Mouse (Mus musculus) CH12.LX (cell line): ENCODE measurements at regions not wholly inside any gene's neighbourhood (a gene's known extent, or its start where the extent isn't known, plus 50 kb on each side); places are given as distances from the start of the nearest gene placed in this dataset.

Experiments
- DNase-seq: peaks from one replicate; pipeline ENCODE4 v3.0.0-alpha.2; 2013; ENCODE audit errors: extremely low read depth
- H3K27ac ChIP-seq: 2 replicates; pipeline ENCODE4 v1.5.1; 2012; ENCODE audit warnings: low read depth, mild to moderate bottlenecking, control low read depth, moderate library complexity; ENCODE audit not compliant: insufficient read depth
- H3K27me3 ChIP-seq: replicated peaks from 2 replicates; pipeline ENCODE3; 2012; ENCODE audit warnings: inconsistent platforms
- H3K36me3 ChIP-seq, 2 experiments: replicated peaks in 1 of 2; 2 replicates each; pipeline versions ENCODE3 to v1.6.1; 2012; ENCODE audit warnings: inconsistent platforms in 1 of 2, low read length in 1 of 2, mild to moderate bottlenecking in 1 of 2, mixed read lengths in 1 of 2, moderate library complexity in 1 of 2; ENCODE audit not compliant: control insufficient read depth in 1 of 2, insufficient read depth in 1 of 2
- H3K4me1 ChIP-seq, 2 experiments: 2 replicates each; pipeline ENCODE4 v1.6.1; 2012; ENCODE audit warnings: inconsistent platforms in 1 of 2, moderate library complexity in 1 of 2; ENCODE audit not compliant: insufficient read depth in 2 of 2, control insufficient read depth in 1 of 2
- H3K4me2 ChIP-seq: 2 replicates; pipeline ENCODE4 v1.6.1; 2012; ENCODE audit warnings: low read depth, mild to moderate bottlenecking, control low read depth; ENCODE audit not compliant: poor library complexity, insufficient read depth, severe bottlenecking
- H3K4me3 ChIP-seq, 3 experiments: fragments of 150-350 bp in 1 of 3; sonication (generic) in 1 of 3; replicated peaks in 1 of 3; 2 replicates each; pipeline versions ENCODE3 to v1.5.1; 2011 to 2012; ENCODE audit warnings: low read depth in 2 of 3, low read length in 2 of 3, mild to moderate bottlenecking in 2 of 3, moderate library complexity in 2 of 3, control low read depth in 1 of 3, improper control_type of control experiment in 1 of 3, inconsistent platforms in 1 of 3, mixed read lengths in 1 of 3; ENCODE audit not compliant: poor library complexity in 1 of 3
- H3K79me2 ChIP-seq: replicated peaks from 2 replicates; pipeline ENCODE4 v1.6.1; 2012; ENCODE audit warnings: mild to moderate bottlenecking, moderate library complexity; ENCODE audit not compliant: control insufficient read depth, poor library complexity, insufficient read depth, severe bottlenecking; ENCODE audit errors: extremely low read depth
- H3K9ac ChIP-seq: 2 replicates; pipeline ENCODE4 v1.6.1; 2012; ENCODE audit warnings: low read depth, mild to moderate bottlenecking, control low read depth, moderate library complexity; ENCODE audit not compliant: insufficient read depth
- H3K9me3 ChIP-seq: replicated peaks from 2 replicates; pipeline ENCODE3; 2012; ENCODE audit warnings: low read length, inconsistent platforms, mixed read lengths
- CHD1 ChIP-seq: IDR thresholded peaks from 2 replicates; pipeline ENCODE4 v1.6.1; 2012; ENCODE audit warnings: low read depth, low read length, improper control_type of control experiment, inconsistent platforms
- CHD2 ChIP-seq: IDR thresholded peaks from 2 replicates; pipeline ENCODE4 v1.6.1; 2011; ENCODE audit warnings: low read length, improper control_type of control experiment
- CTCF ChIP-seq, 2 experiments: IDR thresholded peaks in 1 of 2; conservative IDR thresholded peaks in 1 of 2; 2 replicates each; pipeline ENCODE4 v1.5.1; 2011 to 2012; ENCODE audit warnings: low read depth in 2 of 2, low read length in 2 of 2, improper control_type of control experiment in 1 of 2, inconsistent platforms in 1 of 2, mild to moderate bottlenecking in 1 of 2, moderate library complexity in 1 of 2
- E2F4 ChIP-seq: IDR thresholded peaks from 2 replicates; pipeline ENCODE4 v1.6.1; 2011; ENCODE audit warnings: low read depth, low read length, improper control_type of control experiment; ENCODE audit not compliant: insufficient replicate concordance
- EP300 ChIP-seq: IDR thresholded peaks from 2 replicates; pipeline ENCODE4 v1.6.1; 2011; ENCODE audit warnings: low read length, improper control_type of control experiment
- IRF4 ChIP-seq: IDR thresholded peaks from 2 replicates; pipeline ENCODE4 v1.6.1; 2014; ENCODE audit warnings: low read depth, mild to moderate bottlenecking, inconsistent platforms, low read length, improper control_type of control experiment
- JUN ChIP-seq: IDR thresholded peaks from 2 replicates; pipeline ENCODE4 v1.6.1; 2011; ENCODE audit warnings: low read depth, mild to moderate bottlenecking, low read length, improper control_type of control experiment, moderate library complexity; ENCODE audit not compliant: insufficient read depth
- JUND ChIP-seq: conservative IDR thresholded peaks from 2 replicates; pipeline ENCODE4 v1.6.1; 2011; ENCODE audit warnings: low read depth, low read length, improper control_type of control experiment
- MAX ChIP-seq: IDR thresholded peaks from 2 replicates; pipeline ENCODE4 v1.6.1; 2011; ENCODE audit warnings: low read length, improper control_type of control experiment
- MAZ ChIP-seq: IDR thresholded peaks from 2 replicates; pipeline ENCODE4 v1.6.1; 2012; ENCODE audit warnings: low read depth, mild to moderate bottlenecking, inconsistent platforms, low read length, improper control_type of control experiment, moderate library complexity
- RAD21 ChIP-seq: IDR thresholded peaks from 2 replicates; pipeline ENCODE4 v1.6.1; 2011; ENCODE audit warnings: low read depth, mild to moderate bottlenecking, low read length, improper control_type of control experiment, moderate library complexity
- SMC3 ChIP-seq: IDR thresholded peaks from 2 replicates; pipeline ENCODE4 v1.6.1; 2011; ENCODE audit warnings: low read depth, low read length, improper control_type of control experiment
- UBTF ChIP-seq: IDR thresholded peaks from 2 replicates; pipeline ENCODE4 v1.6.1; 2012; ENCODE audit warnings: low read depth, mild to moderate bottlenecking, inconsistent platforms, low read length, improper control_type of control experiment, moderate library complexity
- ZC3H11A ChIP-seq: IDR thresholded peaks from 2 replicates; pipeline ENCODE4 v1.6.1; 2012; ENCODE audit warnings: low read depth, mild to moderate bottlenecking, inconsistent platforms, low read length, improper control_type of control experiment
- ZKSCAN1 ChIP-seq: IDR thresholded peaks from 2 replicates; pipeline ENCODE4 v1.6.1; 2012; ENCODE audit warnings: low read depth, inconsistent platforms, low read length, improper control_type of control experiment, borderline replicate concordance
- ZNF384 ChIP-seq: IDR thresholded peaks from 2 replicates; pipeline ENCODE4 v1.6.1; 2012; ENCODE audit warnings: low read depth, low read length, improper control_type of control experiment, inconsistent platforms
- dilution Hi-C: fragments of 300-500 bp; cut with MboI; formaldehyde crosslinking; loops from 2 replicates; pipeline ENCODE4 v1.14.3; 2020; ENCODE audit warnings: low sequenced_read_pairs; ENCODE audit not compliant: extremely low pct_unique_long_range_greater_than_20kb, extremely low pct_ligation_motif_present
- in situ Hi-C: fragments of 300-500 bp; cut with MboI; formaldehyde crosslinking; loops from 3 replicates; pipeline ENCODE4 v1.14.3; 2019; ENCODE audit warnings: low sequenced_read_pairs, low pct_ligation_motif_present, low pct_unique_long_range_greater_than_20kb, mixed read lengths

- H3K4me3 ChIP-seq, result no peak overlapping the region
- peaks cover 2 to 19% of the 10 kb centered on the region in 2 experiments; a peak in 2 of 4 replicates for H3K4me1 ChIP-seq
- no peaks in the 10 kb centered on the region for H3K9me3 ChIP-seq
- no peak for TF ChIP-seq EP300
- peak; percentile 57 for TF ChIP-seq SMC3
- TF ChIP-seq MAZ, result no peak
- no peak for TF ChIP-seq E2F4
- TF ChIP-seq RAD21, result peak; percentile 55
- peak in 1 of 2 experiments; percentile 50; a peak in 2 of 4 replicates for TF ChIP-seq CTCF (conservative IDR thresholded peaks at IDR 0.05 in 1 of 2, IDR thresholded peaks at IDR 0.05 in 1 of 2; ENCODE audit: low read depth in 2 of 2, low read length in 2 of 2)
- peak; percentile 28; the same call in 1 of the 2 replicates for TF ChIP-seq ZC3H11A
- TF ChIP-seq ZKSCAN1, result no peak
- H3K4me2 ChIP-seq, result no peak overlapping the region
- dilution Hi-C loops (no loop called here), in situ Hi-C loops (no loop called here)
- peak; percentile 17 for DNase-seq
- H3K9ac ChIP-seq, result no peak overlapping the region
- no peaks in the 10 kb centered on the region for H3K27me3 ChIP-seq
- H3K36me3 ChIP-seq, result no peaks in the 10 kb centered on the region
- H3K79me2 ChIP-seq, result no peaks in the 10 kb centered on the region
- H3K27ac ChIP-seq, result no peak overlapping the region
Observed at GRCm38 (mm10) chr12:16013861-16014630, 197.3 kb upstream of the Trib2 start.

DNA sequence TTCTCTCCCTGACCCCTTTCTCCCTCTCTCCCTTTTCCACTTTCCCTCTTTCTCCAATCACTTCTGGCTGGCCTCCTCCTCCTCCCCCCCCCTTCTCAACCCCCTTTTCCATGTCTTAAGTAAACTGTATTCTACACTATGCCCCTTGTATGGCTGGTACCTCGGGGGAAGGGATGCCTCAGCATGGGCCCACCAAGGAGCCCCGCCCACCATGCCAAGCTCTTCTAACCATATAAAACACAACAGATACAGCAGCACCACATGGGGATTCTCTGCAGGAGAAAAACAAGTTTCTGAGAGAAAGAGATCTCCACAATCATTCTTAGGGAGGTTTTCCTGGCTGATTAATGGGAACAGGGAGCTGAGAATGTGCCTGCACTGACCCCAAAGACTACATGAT, 196.6 kb upstream of the Trib2 start:
- H3K9ac ChIP-seq, result no peak overlapping the region
- peaks cover 2 to 26% of the 10 kb centered on the region in 2 experiments; a peak in 2 of 4 replicates for H3K4me1 ChIP-seq
- dilution Hi-C loops (no loop called here), in situ Hi-C loops (no loop called here)
- no peaks in the 10 kb centered on the region for H3K9me3 ChIP-seq
- no peak for DNase-seq
- H3K79me2 ChIP-seq, result no peaks in the 10 kb centered on the region
- no peak overlapping the region for H3K4me3 ChIP-seq
- no peak overlapping the region for H3K27ac ChIP-seq
- H3K36me3 ChIP-seq, result no peaks in the 10 kb centered on the region
- no peak overlapping the region for H3K4me2 ChIP-seq
- H3K27me3 ChIP-seq, result no peaks in the 10 kb centered on the region
- TF ChIP-seq JUN, result no peak
- no peak for TF ChIP-seq CHD1
- TF ChIP-seq UBTF, result no peak
- no peak for TF ChIP-seq ZNF384
- TF ChIP-seq CHD2, result no peak
- TF ChIP-seq EP300, result no peak
- TF ChIP-seq JUND, result no peak
- TF ChIP-seq SMC3, result no peak
- TF ChIP-seq MAX, result no peak
- TF ChIP-seq IRF4, result no peak
